Comparison of ENCODE assay signal across 12 mouse cellular contexts in genomic region chr10:70696748-70697585, GRCm38 (mm10). TPM values are rescaled to one million over a fixed set of nuclear protein-coding genes. Genes with fewer than 3 reads are reported as not detected.
DNase-seq lines count a peak whose midpoint lies in the region; ATAC-seq and TF ChIP-seq lines count a peak whose summit lies in the region.
"Had no signal": no experiment of that assay in that cellular context is flagged by ENCODE, and none has a peak within 500 bp of the region (broad histone marks: within the 10 kb centered on the region; RNA-seq: fewer than 3 reads in every experiment).

No protein-coding gene starts in this region.

- ATAC-seq in lung, embryonic 14.5 days (ENCODE audit: insufficient read depth): no peak

- no peaks in the 10 kb centered on the region for H3K4me1 ChIP-seq in lung, embryonic 14.5 days (ENCODE audit: insufficient read depth)

- H3K27ac ChIP-seq in lung, embryonic 14.5 days (ENCODE audit: low read depth): no peak overlapping the region
- H3K27ac ChIP-seq: hindbrain, embryonic 12.5 days; limb, embryonic 12.5 days had no signal

- no peaks in the 10 kb centered on the region for H3K27me3 ChIP-seq in lung, embryonic 14.5 days (ENCODE audit: insufficient read depth, low read length)
- H3K27me3 ChIP-seq: hindbrain, embryonic 12.5 days; limb, embryonic 12.5 days had no signal

- peak; percentile 56 to 80 for DNase-seq in adrenal gland, adult (ENCODE audit: inconsistent age in 2 of 2, low spot score in 1 of 2)
- DNase-seq in adrenal gland, postnatal 4 days (ENCODE audit: low spot score in 2 of 2): no peak
- DNase-seq in lung, embryonic 14.5 days: peak; percentile 34
- no peak for DNase-seq in lung, postnatal 36 days
- DNase-seq in adrenal gland, postnatal 14 days: peak; percentile 80
- peak; percentile 84 for DNase-seq in kidney, postnatal 14 days
- no peak for DNase-seq in right cerebral cortex, postnatal 4 days
- DNase-seq in layer of hippocampus, adult 8-10 months (ENCODE audit: low spot score in 2 of 2): no peak
- DNase-seq: cerebellum, adult 11-12 months; gastrocnemius, postnatal 25 days had no signal

- H3K9ac ChIP-seq in lung, embryonic 14.5 days: no peak overlapping the region
- H3K9ac ChIP-seq: hindbrain, embryonic 12.5 days; limb, embryonic 12.5 days had no signal

- peak overlapping the region; percentile 4; the same call in 1 of the 2 replicates for H3K4me3 ChIP-seq in lung, embryonic 14.5 days (ENCODE audit: low read depth, low read length)
- H3K4me3 ChIP-seq: hindbrain, embryonic 12.5 days; limb, embryonic 12.5 days had no signal

- peak overlapping the region; percentile 43 for H3K4me2 ChIP-seq in lung, embryonic 14.5 days
- H3K4me2 ChIP-seq: hindbrain, embryonic 12.5 days; limb, embryonic 12.5 days had no signal

- no peaks in the 10 kb centered on the region for H3K36me3 ChIP-seq in lung, embryonic 14.5 days (ENCODE audit: insufficient read depth)
- H3K36me3 ChIP-seq: hindbrain, embryonic 12.5 days; limb, embryonic 12.5 days had no signal

- H3K9me3 ChIP-seq in lung, embryonic 14.5 days (ENCODE audit: low read depth, low read length): no peaks in the 10 kb centered on the region
- H3K9me3 ChIP-seq: hindbrain, embryonic 12.5 days; limb, embryonic 12.5 days had no signal

- 41% methylated on average over 29 of the region's 29 CpGs for WGBS in lung, embryonic 14.5 days

- no peak for TF ChIP-seq CTCF in lung, embryonic 14.5 days (IDR thresholded peaks at IDR 0.05; ENCODE audit: low read depth)

RNA-seq across cellular contexts. Expression of gene Phyhipl, which starts 41.2 kb away (rescaled TPM):
- 10 to 100 TPM in 1 of 2 experiments, 1 to 10 TPM in 1; 4.8 to 10.6 TPM for total RNA-seq in adrenal gland, postnatal 4 days (2021)
- 0.62 and 1.0 TPM in 2 replicates for polyA plus RNA-seq in lung, embryonic 14.5 days (2014; fragmentation: Nextera tagmentation; extraction: Ambion mirVana)
- 3.4 and 3.7 TPM in 2 replicates for total RNA-seq in adrenal gland, postnatal 14 days (2021)
- total RNA-seq in layer of hippocampus, adult 8-10 months (2022): 100 to 1,000 TPM; 174 to 208 (median 192) TPM

Comparison
In these comparisons a context has a peak if more than half of its experiments do, and no peak if none do; other contexts are left out.
1. DNase-seq: peak in adrenal gland, adult (2 of 2), lung, embryonic 14.5 days (single experiment), adrenal gland, postnatal 14 days (single experiment) and kidney, postnatal 14 days (single experiment); none in adrenal gland, postnatal 4 days (0 of 2), lung, postnatal 36 days (single experiment), right cerebral cortex, postnatal 4 days (single experiment) and layer of hippocampus, adult 8-10 months (0 of 2).
2. RNA of gene Phyhipl, which starts 41.2 kb away (total RNA-seq): 174 to 208 TPM in layer of hippocampus, adult 8-10 months; 4.8 to 10.6 TPM in adrenal gland, postnatal 4 days and 3.4 to 3.7 TPM in adrenal gland, postnatal 14 days; every median in the first group is over 10 times any median in the second.